Mouse (Mus musculus): ENCODE measurements around the gene Susd4. TPM values are rescaled to one million over a fixed set of nuclear protein-coding genes. Genes with fewer than 3 reads are reported as not detected.
A peak's percentile ranks its signal among the peaks of the same experiment; 100 is the strongest.

Gene Susd4
- 1 to 10 TPM; 2.2 to 4.1 TPM for total RNA-seq (2021)
- long read RNA-seq, experiment 1, partial matches to known transcripts: 2 of 3 reads
- long read RNA-seq, experiment 1, other reads (novel, unspliced or antisense): 0 of 3 reads
- long read RNA-seq, experiment 2, partial matches to known transcripts: 0 of 1 reads
- long read RNA-seq, experiment 2, other reads (novel, unspliced or antisense): 1 of 1 reads

DNA sequence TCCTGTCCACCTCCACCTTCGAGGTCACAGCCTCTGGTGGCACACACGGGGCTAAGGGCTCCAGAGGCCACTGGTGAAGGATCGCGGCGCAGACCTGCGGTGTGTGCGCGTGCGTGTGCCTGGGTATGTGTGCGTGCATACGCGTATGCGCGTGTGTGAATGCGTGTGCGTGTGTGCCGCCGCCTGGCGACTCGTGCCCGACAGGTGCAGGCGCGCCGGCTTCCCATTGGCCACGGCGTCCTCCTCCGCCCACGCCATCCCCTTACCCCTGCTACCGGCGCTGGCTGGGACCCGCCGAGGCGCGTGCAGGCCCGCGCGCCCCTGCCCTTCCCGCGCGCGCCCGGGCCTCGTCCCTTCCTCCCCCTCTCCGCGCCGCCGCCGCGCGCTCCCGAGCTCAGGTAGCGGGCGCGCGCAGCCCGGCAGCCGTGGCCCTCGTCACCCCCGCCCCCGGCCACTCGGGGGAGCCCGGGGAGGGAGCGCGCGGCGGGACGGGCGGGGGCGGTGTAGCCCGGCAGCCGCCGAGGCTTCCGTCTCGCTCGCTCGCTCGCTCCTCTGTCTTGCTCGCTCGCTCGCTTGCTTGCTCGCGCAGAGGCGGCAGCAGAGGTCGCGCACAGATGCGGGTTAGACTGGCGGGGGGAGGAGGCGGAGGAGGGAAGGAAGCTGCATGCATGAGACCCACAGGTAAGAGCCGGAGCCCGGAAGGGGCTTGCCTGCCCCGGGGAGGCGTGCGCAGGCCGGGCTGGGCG is at the start of gene Susd4:
TSS of gene Susd4 (plus strand) at position 145 of the 746 bp plus-strand sequence.
- peak; percentile 58 to 74 for DNase-seq

DNA sequence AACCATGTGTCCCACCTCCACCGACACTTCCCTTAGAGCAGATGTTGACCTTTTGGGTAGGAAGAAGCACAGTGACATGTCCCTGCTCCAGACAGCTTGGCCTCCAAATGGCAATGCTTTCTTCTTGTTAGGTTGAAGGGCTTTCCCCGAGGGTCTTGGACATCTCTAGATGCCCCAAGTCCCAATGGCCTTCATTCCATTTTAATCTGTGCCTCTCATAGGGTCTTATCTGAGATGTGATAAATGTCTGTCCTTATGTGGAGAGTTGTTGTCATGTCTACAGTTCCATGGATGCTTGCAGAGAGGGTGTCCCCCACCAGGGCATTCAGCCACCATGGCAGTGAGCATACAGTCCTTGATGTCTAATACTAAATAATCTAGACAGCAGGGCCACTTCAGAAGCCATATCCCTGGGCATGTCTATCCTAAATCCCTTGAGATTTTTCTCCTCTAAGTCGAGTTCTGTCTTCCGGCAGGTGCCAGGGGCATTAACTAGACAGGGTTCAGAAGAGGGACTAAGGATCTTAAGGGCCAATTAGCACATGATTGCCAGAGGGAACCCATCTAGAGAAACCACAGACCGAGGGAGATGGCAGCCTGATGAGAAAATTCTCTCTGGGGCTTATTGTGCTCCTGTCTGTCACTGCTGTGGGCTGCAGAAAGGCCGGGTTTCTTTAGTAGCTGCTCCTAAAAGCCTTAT is 49.3 kb upstream of the Susd4 start:
- no peak for DNase-seq

DNA sequence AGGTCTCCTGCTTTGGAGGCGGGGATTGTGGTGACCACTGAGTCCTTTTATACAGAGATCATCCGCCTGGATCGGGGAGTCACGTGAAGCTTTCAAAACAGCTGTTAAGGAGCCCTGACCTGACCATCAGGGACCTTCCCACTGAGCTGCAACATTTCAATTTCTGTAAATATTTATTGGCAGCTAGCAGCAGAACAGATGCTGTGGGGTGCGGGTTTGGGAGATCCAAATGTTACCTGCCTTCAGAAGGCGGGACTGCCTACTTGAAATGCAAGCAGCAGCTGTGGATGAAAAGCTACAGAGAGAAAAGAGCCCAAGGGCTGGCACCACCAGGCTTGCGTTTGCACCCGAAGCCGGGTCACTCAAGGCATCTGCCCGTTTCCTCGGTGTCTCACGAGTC is 36.1 kb upstream of the Susd4 start:
- no peak for DNase-seq

DNA sequence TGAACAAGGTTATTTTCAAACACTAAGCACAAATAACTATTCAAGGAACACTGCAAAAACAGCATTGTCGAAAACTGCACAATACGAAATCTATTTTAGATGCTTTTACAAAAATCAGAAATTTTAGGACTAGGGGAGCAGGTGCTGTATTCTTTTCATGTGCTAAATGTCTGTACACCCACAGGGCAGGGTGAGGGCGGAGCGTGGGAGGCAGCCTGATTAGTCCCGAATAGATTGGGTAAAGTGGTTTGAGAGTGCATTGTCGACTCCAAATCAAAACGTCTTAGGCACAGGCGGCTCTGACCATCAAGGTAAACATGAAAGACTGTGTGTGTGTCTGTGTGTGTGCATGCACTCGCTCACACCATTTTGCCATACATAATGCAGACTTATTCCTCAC is 34.7 kb upstream of the Susd4 start:
- no peak for DNase-seq

DNA sequence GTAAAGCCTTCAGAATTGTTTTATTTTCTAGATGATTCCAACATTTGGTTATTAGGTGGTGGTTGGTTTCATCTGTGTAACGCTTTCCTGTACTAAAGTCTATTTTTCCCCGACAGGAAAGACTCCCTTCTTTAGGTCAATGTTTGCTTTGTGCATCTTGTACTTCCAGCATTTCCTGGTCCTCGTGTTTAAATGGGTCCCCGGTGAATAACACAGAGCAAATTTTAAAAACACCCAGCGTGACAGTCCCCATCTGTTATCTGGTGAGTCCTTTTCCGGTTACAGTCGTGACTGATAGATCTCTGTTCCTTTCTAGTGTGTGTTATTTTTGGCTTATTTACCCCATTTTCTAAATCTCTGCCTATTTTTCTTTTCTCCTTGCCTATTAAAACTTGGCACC is 31.0 kb upstream of the Susd4 start:
- DNase-seq: no peak

DNA sequence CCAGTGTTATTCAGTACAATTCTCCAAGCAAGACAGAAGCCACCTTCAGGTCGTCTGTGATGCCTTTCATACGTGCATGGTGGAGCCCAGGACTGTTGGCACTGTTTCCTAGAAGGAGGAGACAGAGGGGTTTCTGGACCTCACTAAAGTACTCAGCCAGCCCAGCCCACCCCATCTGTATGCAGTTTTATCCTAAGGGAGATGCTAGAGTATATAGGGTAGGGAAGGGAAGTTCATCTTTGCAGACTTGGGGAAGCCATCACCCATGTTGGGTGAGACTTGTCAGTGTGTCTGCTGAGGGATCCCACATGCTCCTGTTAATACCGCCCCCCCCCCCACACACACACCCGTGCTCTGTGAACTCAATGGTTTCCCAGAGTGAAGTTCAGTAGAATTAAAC is 27.8 kb upstream of the Susd4 start:
- no peak for DNase-seq

DNA sequence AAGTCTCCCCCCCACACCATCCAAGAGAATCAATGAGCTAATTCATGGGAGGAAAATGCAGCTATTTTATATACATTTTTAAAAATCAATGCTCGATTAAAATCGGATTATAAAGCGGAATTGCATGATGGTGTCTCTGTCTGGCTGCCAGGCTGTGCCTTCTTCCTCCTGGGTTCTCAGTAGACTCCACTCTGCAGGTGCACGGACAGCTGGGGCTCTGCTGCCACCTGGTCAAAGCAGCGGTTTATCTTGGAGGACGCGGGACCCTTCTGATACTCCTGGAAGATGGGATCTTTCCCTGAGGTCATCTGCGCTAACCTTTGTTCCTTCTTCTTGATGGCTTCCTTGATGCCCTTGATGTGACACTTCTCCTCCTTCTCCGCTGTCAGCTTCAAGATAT is 16.6 kb upstream of the Susd4 start:
- DNase-seq: no peak

DNA sequence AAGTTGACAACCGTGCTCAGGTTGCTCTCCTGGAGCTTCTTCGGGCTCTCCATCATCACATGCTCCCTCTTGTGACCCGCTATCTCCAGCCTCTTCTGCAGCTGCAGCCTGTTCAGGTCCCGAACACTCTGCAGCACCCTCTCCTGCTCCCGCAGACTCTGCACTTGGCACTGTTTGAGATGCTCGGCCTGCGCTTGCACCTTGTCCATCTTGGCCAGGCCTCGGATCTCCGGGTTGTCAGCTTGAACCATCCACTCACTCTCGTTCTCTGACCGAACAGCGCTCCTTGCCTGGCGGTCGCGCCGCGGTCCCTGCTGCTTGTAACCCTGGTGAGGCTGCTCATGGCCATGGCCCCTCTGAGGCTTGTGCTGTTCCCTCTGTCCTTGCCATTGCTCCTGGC is 15.8 kb upstream of the Susd4 start:
- DNase-seq: no peak

DNA sequence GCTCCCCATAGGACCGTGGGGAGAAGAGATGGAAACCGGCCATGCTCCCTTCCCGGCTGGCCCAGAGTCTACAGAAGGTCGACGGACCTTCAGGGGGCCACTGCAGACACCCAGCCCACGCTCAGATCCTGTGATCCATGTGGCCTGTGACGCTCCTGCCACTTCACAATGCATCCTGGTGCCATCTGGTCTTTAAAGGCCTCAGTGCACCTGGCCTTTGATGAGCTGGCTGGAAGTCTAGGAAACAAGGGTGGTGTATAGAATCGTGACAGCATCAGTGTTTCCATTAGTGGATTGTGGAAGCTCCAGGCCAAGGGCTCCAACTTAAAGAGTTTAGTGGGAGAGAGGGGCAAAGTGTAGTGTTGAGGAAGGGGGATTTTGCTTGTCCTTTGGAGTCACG is 14.6 kb upstream of the Susd4 start, which contains the start of gene Ccdc185:
TSS of gene Ccdc185 (minus strand) at position 101 of the 400 bp plus-strand sequence.
- DNase-seq: no peak

DNA sequence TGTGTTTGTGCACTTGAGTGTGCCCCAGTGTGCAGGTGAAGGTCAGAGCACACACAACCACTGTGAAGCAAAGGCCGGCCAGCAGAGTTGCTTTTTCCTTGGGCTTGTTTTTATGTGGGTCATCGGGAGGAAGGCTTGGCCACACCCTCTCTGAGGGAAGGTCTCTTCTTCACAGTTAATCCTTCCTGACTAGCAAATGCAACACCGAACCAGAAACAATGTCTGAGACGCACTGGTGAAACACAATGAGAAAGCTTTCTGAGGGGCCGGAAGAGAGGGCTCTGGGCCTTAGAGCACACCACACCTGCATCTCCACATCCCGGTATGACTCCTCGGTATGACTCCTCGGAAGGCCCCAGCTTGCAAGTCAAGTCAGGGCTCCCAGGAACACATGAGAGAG is 12.4 kb upstream of the Susd4 start:
- DNase-seq: no peak

DNA sequence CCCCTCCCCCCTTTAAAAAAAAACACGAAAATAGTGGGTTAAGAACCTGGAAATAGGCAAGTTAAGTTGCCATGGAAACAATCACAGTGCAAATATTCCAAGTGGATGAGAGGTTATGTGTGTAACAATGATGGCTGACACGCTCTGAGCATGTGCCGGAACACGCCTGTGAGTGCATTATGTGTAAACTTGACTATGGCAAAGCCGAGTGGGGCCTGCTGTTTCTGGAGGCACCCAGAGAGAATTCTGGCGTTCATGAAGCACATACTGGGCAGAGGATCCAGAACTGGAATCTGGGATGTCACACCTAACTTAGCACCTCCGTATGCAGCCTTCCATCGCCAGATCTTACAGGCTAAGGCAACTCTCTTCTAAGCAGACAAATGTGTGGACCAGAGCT is 10.0 kb upstream of the Susd4 start:
- DNase-seq: no peak

DNA sequence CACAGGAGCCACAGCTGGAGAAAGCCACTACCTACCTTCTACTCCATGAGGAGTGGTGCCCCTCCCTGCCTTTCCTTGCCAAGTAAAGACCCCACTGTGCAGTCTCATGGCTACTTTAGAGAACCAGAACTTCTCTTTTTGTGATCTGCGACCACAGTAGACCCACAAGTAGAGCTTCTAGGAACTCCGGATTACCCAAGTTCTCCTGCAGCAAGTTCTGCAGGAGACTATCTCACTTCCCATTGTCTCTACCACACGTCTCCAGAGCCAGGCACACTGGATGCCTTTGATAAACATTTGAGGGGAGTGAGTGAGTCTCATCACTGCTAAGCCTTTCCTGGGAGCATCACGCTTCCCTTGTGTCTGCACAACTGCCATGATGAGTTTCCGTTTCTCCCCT is 8.8 kb upstream of the Susd4 start:
- DNase-seq: no peak

DNA sequence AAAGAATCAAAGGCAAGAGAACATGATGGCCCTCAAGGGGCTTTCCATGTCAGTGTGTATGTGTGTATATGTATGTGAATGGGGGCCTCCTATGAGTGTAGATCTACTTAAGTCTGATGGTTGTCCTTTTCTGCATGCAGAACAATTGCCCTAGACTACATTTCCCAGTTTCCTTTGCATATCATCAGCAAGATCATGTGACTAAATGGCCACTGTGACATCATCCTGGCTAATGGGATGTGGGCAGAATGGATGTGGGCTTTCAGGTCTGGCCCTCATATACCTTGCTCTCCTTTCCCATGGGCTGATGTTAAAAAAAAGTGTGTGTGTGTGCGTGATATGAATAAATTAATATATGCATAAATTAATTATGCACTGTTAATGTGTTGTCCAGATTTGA is 4.9 kb upstream of the Susd4 start:
- DNase-seq: no peak

DNA sequence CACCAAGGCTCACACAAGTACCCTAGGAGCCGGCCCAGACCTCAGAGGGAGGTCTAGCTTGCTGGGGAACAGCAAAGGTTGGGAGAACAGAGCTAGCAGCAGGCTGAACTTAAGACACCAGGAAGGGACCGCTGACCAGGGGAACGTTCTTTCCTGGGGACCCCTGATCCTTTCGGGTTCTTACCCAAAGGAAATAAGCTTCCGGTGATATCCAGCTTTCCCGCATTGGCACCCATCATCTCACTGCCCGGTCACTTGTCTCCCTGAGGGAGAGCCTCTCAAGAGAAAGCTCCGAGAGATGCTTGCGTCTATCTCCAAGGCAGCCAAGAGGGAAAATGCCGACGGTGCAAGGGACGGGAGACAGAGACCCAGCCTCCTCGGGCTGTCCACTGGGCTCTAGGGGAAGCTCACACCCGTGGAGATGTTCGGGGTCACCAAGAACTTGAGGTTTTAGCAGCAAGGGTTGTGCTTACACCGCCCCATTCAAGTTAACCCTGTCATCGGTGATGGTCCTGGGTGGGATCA is 407 bp upstream of the Susd4 start:
- DNase-seq: no peak

DNA sequence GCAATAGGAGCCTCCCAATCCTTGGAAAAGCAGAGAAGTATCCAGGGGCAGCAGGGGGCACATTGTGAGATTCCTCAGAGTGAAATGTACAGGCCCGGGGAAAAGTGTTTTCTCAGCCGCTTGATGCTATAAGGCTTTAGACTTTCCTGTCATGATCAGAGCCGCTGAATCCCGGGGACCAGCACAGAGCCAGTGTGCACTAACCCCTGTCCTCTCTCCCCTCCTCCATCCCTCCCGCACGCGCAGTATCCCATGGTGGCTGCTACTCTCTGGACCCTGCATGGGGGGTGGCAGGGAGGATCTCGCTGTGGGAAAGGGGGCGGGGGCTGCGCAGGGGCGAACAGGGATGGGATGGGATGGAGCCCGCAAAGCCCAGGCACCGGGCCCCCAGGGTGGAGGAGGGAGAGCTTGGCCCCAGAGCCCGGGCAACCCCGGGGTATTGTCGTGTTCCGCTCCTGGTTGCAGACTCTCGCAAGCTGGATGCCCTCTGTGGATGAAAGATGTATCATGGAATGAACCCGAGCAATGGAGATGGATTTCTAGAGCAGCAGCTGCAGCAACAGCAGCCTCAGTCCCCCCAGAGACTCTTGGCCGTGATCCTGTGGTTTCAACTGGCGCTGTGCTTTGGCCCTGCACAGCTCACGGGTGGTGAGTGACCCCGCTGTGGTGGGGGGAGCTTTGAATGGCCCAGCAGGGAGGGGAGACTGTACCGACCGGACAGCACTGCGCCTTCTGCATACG is 1.1 kb downstream of the Susd4 start:
- no peak for DNase-seq

DNA sequence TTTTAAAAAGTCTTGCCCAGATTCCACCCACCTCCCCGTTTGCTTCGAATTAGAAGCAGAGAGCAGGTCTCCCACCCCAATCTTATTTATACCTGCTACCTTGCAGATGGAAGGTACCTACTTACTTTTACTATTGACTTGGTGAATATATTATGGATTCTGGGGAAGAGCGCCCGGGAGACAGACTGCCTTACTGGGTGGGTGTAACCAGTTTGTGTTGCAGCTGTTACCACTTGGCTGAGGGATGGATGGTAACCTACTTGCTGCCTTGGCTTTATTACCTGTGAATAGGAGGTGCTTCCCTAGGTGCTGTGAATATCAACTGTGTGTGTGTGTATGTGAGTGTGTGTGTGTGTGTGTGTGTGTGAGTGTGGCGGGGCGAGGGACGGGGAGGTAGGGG is 11.9 kb downstream of the Susd4 start:
- DNase-seq: no peak

DNA sequence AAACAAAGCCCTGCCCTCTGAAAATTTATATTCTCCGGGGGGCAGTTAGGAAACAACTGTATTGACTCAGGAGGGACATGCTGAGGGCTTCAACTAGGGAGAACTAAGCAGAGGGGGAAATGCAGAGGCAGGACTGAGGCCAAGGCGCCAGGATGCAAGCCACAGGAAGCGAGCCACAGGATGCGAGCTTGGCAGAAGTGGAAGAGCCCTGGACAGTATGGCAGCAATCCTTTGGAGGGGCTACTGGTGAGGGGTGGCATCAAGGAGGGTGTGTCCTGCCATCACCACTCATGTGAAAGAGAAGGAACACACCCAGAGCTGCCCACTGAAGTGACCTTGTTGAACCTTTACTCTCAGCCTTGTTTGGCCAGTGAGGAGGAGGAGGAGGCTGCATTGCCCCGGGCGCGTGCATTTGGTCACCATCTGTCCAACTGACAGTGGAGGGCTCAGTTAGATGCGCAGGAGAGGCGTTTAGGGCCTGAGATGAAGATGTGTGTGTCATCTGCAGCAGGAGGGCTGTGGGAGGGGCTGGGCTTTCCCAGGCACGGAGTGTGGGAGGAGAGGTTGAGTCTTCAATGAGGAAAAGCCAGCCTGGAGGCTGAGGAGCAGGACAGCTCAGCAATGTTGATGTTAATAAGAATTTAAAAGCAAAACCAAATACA is 13.2 kb downstream of the Susd4 start:
- no peak for DNase-seq

DNA sequence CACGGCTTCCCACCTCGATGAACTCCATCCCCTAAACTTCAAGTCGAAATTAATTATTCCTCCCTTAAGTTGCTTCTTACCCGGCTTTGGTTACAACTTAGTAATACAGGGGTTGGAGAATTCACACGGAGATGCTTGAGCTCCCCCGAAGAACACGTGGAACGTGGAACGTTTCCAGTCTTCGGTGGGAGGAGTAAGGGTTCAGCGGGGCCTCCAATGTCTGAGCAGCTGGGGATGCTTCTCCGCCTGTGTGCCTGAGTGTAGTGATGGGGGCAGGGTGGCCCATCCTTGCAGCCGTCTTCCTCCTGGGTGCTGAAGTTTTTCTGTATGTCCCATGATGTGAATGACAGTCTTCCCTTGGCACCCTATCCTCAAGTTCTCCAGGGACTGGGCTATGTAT is 14.6 kb downstream of the Susd4 start:
- DNase-seq: no peak

DNA sequence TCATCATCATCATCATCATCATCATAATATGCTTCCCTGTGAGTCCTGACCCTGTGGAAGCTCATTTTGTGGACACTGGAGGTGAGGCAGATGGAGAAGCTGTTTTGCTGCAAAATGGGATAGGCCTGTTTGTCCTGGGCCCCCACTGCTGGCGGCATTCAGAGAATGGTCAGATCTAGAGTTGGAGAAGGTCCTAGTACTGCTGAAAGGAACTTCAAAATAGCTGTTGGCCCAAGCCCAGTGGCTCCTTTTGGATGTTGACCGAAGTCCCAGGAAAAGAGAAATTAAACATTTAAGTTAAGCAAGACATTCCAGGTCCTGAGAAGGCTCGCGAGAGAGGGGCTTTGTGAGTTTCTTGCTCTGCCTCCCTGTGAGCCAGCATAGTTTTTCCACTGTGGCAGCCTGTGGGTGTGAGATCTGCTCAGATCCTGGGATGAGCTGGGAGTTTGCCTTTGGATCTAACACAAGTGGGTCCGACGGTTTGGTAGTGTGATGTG is 15.4 kb downstream of the Susd4 start:
- DNase-seq: no peak

DNA sequence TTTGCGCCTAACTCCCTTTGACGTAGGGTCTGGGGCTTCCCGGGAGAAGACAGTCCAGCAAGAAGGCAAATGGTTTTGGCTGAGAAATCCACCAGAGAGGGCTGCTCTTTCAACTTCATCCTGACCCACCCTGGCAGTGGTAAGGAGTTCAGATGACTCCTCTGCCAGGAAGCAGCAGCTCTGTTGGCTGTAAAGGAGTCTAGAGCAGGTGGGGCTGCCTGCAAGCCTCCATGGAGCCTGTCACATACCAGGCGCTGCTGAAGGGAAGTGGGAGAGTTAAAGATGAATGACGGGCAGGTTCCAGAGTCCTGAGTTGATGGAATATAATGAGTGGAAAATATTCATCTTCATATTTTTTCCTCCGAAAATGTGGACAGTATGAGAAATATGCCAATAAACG is 20.1 kb downstream of the Susd4 start:
- no peak for DNase-seq

DNA sequence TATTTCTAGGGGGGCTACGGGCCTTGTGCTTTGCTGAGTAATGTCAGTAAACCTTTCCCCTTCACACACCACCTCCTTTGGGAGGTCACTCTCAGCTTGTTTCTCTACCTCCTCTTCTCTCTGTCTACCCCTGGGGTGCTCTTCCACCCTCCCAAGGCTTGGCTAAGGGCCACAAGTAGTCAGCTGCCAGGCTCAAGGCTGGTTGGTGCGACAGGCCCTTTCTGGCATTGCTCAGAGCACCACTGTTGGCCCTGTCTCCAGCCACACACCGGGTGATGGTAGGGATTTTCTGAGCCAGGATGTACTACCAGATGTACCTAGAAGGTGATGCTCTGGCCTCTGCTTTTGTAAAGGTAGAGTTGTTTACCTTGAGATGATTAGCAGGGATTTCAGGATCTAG is 21.1 kb downstream of the Susd4 start:
- DNase-seq: peak; percentile 32 to 39

DNA sequence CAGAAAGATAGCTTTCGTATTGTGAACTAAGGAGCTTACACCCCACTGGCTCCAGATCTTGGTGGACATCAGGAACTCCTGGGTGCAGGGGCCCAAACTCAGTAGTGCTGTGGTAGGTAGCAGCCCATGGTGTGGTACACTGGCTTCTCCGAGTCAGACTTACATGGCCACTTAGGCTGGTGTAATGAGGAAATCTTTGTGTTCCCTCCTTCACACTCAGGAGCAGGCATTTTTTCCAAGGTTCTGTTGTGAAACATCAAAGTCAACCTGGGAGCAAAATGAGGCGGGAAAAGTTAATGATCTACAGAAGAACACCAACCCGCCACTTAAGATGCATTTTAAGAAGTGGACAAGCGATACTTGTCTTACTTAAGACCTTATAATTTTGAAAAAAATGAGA is 21.8 kb downstream of the Susd4 start:
- DNase-seq: no peak

All from adrenal gland, postnatal 36 days (tissue).